Mouse (Mus musculus): ENCODE measurements at regions not wholly inside any gene's neighbourhood (a gene's known extent, or its start where the extent isn't known, plus 50 kb on each side); places are given as distances from the start of the nearest gene placed in this dataset.

DNA sequence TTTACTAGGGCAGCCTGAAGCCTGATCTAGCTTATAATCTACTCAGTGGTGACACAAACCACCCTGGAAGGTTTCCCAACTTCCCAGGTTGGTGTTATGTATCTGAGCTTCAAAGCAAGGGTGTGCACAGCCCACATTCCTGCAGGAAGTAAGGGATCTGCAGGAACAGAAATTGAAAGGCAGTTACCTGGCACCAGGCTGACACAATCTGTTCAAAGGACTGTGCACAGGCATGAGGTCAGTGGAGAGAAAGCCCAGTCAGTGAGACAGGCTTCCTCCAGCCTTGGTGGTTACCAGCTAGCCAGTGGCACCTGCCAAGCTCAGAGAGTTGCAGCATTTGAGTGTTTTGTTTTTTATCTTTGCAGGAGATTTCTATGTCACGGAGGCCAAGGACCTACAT is 203.6 kb downstream of the 1700129C05Rik start:
- in situ Hi-C loops (cut with MboI; ENCODE audit: low pct_ligation_motif_present, low pct_unique_long_range_greater_than_20kb, low sequenced_read_pairs), result no loop called here
- no peak overlapping the region for H3K4me2 ChIP-seq (ENCODE audit: insufficient read depth, low read depth, poor library complexity, severe bottlenecking)
- no peaks in the 10 kb centered on the region for H3K36me3 ChIP-seq (replicated peaks in 1 of 2; ENCODE audit: control insufficient read depth in 1 of 2, insufficient read depth in 1 of 2, low read length in 1 of 2)
- dilution Hi-C loops (cut with MboI; ENCODE audit: extremely low pct_ligation_motif_present, extremely low pct_unique_long_range_greater_than_20kb, low sequenced_read_pairs), result no loop called here
- no peaks in the 10 kb centered on the region for H3K9me3 ChIP-seq (replicated peaks; ENCODE audit: low read length)
- H3K27me3 ChIP-seq (replicated peaks), result no peaks in the 10 kb centered on the region
- DNase-seq (ENCODE audit: extremely low read depth), result no peak
- no peak overlapping the region for H3K27ac ChIP-seq (ENCODE audit: insufficient read depth, low read depth)
- no peaks in the 10 kb centered on the region for H3K79me2 ChIP-seq (replicated peaks; ENCODE audit: control insufficient read depth, extremely low read depth, insufficient read depth, poor library complexity, severe bottlenecking)
- peaks cover 0 to 3% of the 10 kb centered on the region in 2 experiments; a peak in 1 of 4 replicates for H3K4me1 ChIP-seq (ENCODE audit: control insufficient read depth in 1 of 2, insufficient read depth in 2 of 2)
- TF ChIP-seq MAZ (IDR thresholded peaks at IDR 0.05; ENCODE audit: low read depth, low read length), result no peak
- TF ChIP-seq ELF1 (IDR thresholded peaks at IDR 0.05; ENCODE audit: low read depth, low read length), result no peak
- TF ChIP-seq TCF12 (IDR thresholded peaks at IDR 0.05; ENCODE audit: low read depth, low read length), result no peak
- no peak for TF ChIP-seq ETS1 (conservative IDR thresholded peaks at IDR 0.05; ENCODE audit: low read depth, low read length)
- TF ChIP-seq NRF1 (IDR thresholded peaks at IDR 0.05; ENCODE audit: low read depth, low read length), result no peak
- TF ChIP-seq MYC (IDR thresholded peaks at IDR 0.05; ENCODE audit: low read depth, low read length), result no peak
- no peak for TF ChIP-seq PAX5 (IDR thresholded peaks at IDR 0.05; ENCODE audit: low read length)
- TF ChIP-seq JUN (IDR thresholded peaks at IDR 0.05; ENCODE audit: insufficient read depth, low read depth, low read length), result no peak
- no peak for TF ChIP-seq BHLHE40 (IDR thresholded peaks at IDR 0.05; ENCODE audit: low read depth, low read length)
- TF ChIP-seq POLR2AphosphoS2 (IDR thresholded peaks at IDR 0.05; ENCODE audit: low read depth, low read length), result no peak
- TF ChIP-seq ZNF384 (IDR thresholded peaks at IDR 0.05; ENCODE audit: low read depth, low read length), result no peak
- TF ChIP-seq MEF2A (IDR thresholded peaks at IDR 0.05; ENCODE audit: borderline replicate concordance, low read depth, low read length), result no peak
- TF ChIP-seq HCFC1 (IDR thresholded peaks at IDR 0.05; ENCODE audit: low read depth, low read length), result no peak
- no peak for TF ChIP-seq ZC3H11A (IDR thresholded peaks at IDR 0.05; ENCODE audit: low read depth, low read length)
- TF ChIP-seq USF1 (IDR thresholded peaks at IDR 0.05; ENCODE audit: low read depth, low read length), result no peak
- TF ChIP-seq MAX (IDR thresholded peaks at IDR 0.05; ENCODE audit: low read length), result no peak
- no peak overlapping the region for H3K4me3 ChIP-seq (replicated peaks in 1 of 3; ENCODE audit: low read depth in 2 of 3, low read length in 2 of 3, poor library complexity in 1 of 3)
- no peak overlapping the region for H3K9ac ChIP-seq (ENCODE audit: insufficient read depth, low read depth)

GRCm38 (mm10) chr14:58938601-58938970 is 204.1 kb downstream of the 1700129C05Rik start:
- no peak for DNase-seq (ENCODE audit: extremely low read depth)
- no peaks in the 10 kb centered on the region for H3K27me3 ChIP-seq (replicated peaks)
- H3K4me2 ChIP-seq (ENCODE audit: insufficient read depth, low read depth, poor library complexity, severe bottlenecking), result no peak overlapping the region
- no peaks in the 10 kb centered on the region for H3K36me3 ChIP-seq (replicated peaks in 1 of 2; ENCODE audit: control insufficient read depth in 1 of 2, insufficient read depth in 1 of 2, low read length in 1 of 2)
- H3K9me3 ChIP-seq (replicated peaks; ENCODE audit: low read length), result no peaks in the 10 kb centered on the region
- peaks cover 0 to 3% of the 10 kb centered on the region in 2 experiments; a peak in 2 of 4 replicates for H3K4me1 ChIP-seq (ENCODE audit: control insufficient read depth in 1 of 2, insufficient read depth in 2 of 2)
- no peak overlapping the region for H3K27ac ChIP-seq (ENCODE audit: insufficient read depth, low read depth)
- H3K9ac ChIP-seq (ENCODE audit: insufficient read depth, low read depth), result no peak overlapping the region
- in situ Hi-C loops (cut with MboI; ENCODE audit: low pct_ligation_motif_present, low pct_unique_long_range_greater_than_20kb, low sequenced_read_pairs) (no loop called here), dilution Hi-C loops (cut with MboI; ENCODE audit: extremely low pct_ligation_motif_present, extremely low pct_unique_long_range_greater_than_20kb, low sequenced_read_pairs) (no loop called here)
- H3K4me3 ChIP-seq (replicated peaks in 1 of 3; ENCODE audit: low read depth in 2 of 3, low read length in 2 of 3, poor library complexity in 1 of 3), result no peak overlapping the region
- no peaks in the 10 kb centered on the region for H3K79me2 ChIP-seq (replicated peaks; ENCODE audit: control insufficient read depth, extremely low read depth, insufficient read depth, poor library complexity, severe bottlenecking)
- TF ChIP-seq ZKSCAN1 (IDR thresholded peaks at IDR 0.05; ENCODE audit: borderline replicate concordance, low read depth, low read length), result no peak
- TF ChIP-seq GABPA (IDR thresholded peaks at IDR 0.05; ENCODE audit: insufficient replicate concordance, low read depth, low read length), result no peak
- TF ChIP-seq JUN (IDR thresholded peaks at IDR 0.05; ENCODE audit: insufficient read depth, low read depth, low read length), result no peak
- no peak for TF ChIP-seq CHD2 (IDR thresholded peaks at IDR 0.05; ENCODE audit: low read length)
- TF ChIP-seq CHD1 (IDR thresholded peaks at IDR 0.05; ENCODE audit: low read depth, low read length), result no peak
- no peak for TF ChIP-seq EP300 (IDR thresholded peaks at IDR 0.05; ENCODE audit: low read length)
- no peak for TF ChIP-seq ZNF384 (IDR thresholded peaks at IDR 0.05; ENCODE audit: low read depth, low read length)
- TF ChIP-seq RCOR1 (conservative IDR thresholded peaks at IDR 0.05; ENCODE audit: low read depth, low read length), result no peak
- no peak for TF ChIP-seq NELFE (IDR thresholded peaks at IDR 0.05; ENCODE audit: low read depth, low read length)

Measured in CH12.LX (cell line).